Mouse (Mus musculus): Measurements from ENCODE around the gene 4933428G20Rik. TPM values are rescaled to one million over a fixed set of nuclear protein-coding genes. Genes with fewer than 3 reads are reported as not detected.
A peak's percentile ranks its signal among the peaks of the same experiment; 100 is the strongest.

Gene 4933428G20Rik
- total RNA-seq, 2 experiments from 2014 or later: not detected

GRCm38 (mm10) chr11:97533653-97534052 is 33.5 kb upstream of the 4933428G20Rik start:
- no peak for DNase-seq (ENCODE audit: low spot score in 2 of 2)

GRCm38 (mm10) chr11:97532950-97533582 is 32.9 kb upstream of the 4933428G20Rik start:
- DNase-seq (ENCODE audit: low spot score in 2 of 2): no peak

GRCm38 (mm10) chr11:97532354-97532753 is 32.2 kb upstream of the 4933428G20Rik start:
- DNase-seq (ENCODE audit: low spot score in 2 of 2): no peak

GRCm38 (mm10) chr11:97531381-97532260 is 31.5 kb upstream of the 4933428G20Rik start:
- peak; percentile 93 to 94 for DNase-seq (ENCODE audit: low spot score in 2 of 2)

- no peak for DNase-seq (ENCODE audit: low spot score in 2 of 2)
Measured at GRCm38 (mm10) chr11:97530961-97531360, 30.8 kb upstream of the 4933428G20Rik start.

GRCm38 (mm10) chr11:97530069-97530468 is 29.9 kb upstream of the 4933428G20Rik start:
- no peak for DNase-seq (ENCODE audit: low spot score in 2 of 2)

- DNase-seq (ENCODE audit: low spot score in 2 of 2): no peak
Measured at GRCm38 (mm10) chr11:97528282-97528808, 28.2 kb upstream of the 4933428G20Rik start.

- no peak for DNase-seq (ENCODE audit: low spot score in 2 of 2)
Measured at GRCm38 (mm10) chr11:97525313-97525712, 25.2 kb upstream of the 4933428G20Rik start.

- DNase-seq (ENCODE audit: low spot score in 2 of 2): no peak
Measured at GRCm38 (mm10) chr11:97524306-97524705, 24.2 kb upstream of the 4933428G20Rik start.

- DNase-seq (ENCODE audit: low spot score in 2 of 2): no peak
Measured at GRCm38 (mm10) chr11:97523827-97524261, 23.7 kb upstream of the 4933428G20Rik start.

- DNase-seq (ENCODE audit: low spot score in 2 of 2): no peak
Measured at GRCm38 (mm10) chr11:97523107-97523506, 23.0 kb upstream of the 4933428G20Rik start.

- DNase-seq (ENCODE audit: low spot score in 2 of 2): no peak
Measured at GRCm38 (mm10) chr11:97521741-97522474, 21.8 kb upstream of the 4933428G20Rik start.

GRCm38 (mm10) chr11:97520541-97520940 is 20.4 kb upstream of the 4933428G20Rik start:
- DNase-seq (ENCODE audit: low spot score in 2 of 2): no peak

- DNase-seq (ENCODE audit: low spot score in 2 of 2): no peak
Measured at GRCm38 (mm10) chr11:97513066-97513465, 12.9 kb upstream of the 4933428G20Rik start.

GRCm38 (mm10) chr11:97512511-97512910 is 12.4 kb upstream of the 4933428G20Rik start:
- DNase-seq (ENCODE audit: low spot score in 2 of 2): no peak

GRCm38 (mm10) chr11:97511661-97512369 is 11.7 kb upstream of the 4933428G20Rik start:
- no peak for DNase-seq (ENCODE audit: low spot score in 2 of 2)

GRCm38 (mm10) chr11:97510966-97511660 is 11.0 kb upstream of the 4933428G20Rik start:
- peak in 1 of 2 experiments; percentile 71 for DNase-seq (ENCODE audit: low spot score in 2 of 2)

GRCm38 (mm10) chr11:97509715-97510485 is 9.8 kb upstream of the 4933428G20Rik start:
- DNase-seq (ENCODE audit: low spot score in 2 of 2): no peak

GRCm38 (mm10) chr11:97509058-97509457 is 8.9 kb upstream of the 4933428G20Rik start:
- no peak for DNase-seq (ENCODE audit: low spot score in 2 of 2)
